Mouse (Mus musculus) embryo, embryonic 11 days (tissue): ENCODE data around the gene Acad9.
"Not testable (repeated sequence)": the region's sequence is repeated elsewhere in the genome, so short reads cannot be mapped to it uniquely, and the experiment has no call there.

Experiments
- DNase-seq: peaks from one replicate; pipeline ENCODE4 v3.0.0-alpha.2; 2015

The Acad9 gene

GRCm38 (mm10) chr3:36095371-36095770 lies 29.6 kb downstream of the Acad9 start:
- no peak for DNase-seq

DNA sequence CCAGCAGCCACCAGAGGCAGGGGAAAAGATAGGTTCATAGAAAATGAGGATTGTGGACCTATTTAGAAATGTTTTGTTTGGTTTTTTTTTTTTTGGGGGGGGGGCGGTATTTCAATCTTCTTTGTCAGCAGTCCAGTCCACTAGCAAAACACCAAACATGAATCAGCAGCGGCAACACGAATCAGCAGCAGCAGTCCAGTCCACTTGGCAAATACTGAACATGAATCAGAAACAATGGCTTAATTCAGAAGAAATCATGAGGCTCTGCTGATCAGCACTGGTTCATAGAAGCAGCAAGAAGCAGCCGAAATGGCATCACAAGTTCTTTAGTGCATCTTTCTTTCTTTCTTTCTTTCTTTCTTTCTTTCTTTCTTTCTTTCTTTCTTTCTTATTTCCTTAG lies 50.3 kb downstream of the Acad9 start:
- no peak for DNase-seq

GRCm38 (mm10) chr3:36119684-36120548 lies 54.1 kb downstream of the Acad9 start:
- no peak for DNase-seq

GRCm38 (mm10) chr3:36126176-36126575 lies 60.4 kb downstream of the Acad9 start:
- DNase-seq = not testable (repeated sequence)

GRCm38 (mm10) chr3:36136152-36136551 lies 70.4 kb downstream of the Acad9 start:
- DNase-seq = no peak

- peak; percentile 58 for DNase-seq
Measured at GRCm38 (mm10) chr3:36137560-36137959, 71.8 kb downstream of the Acad9 start.

- DNase-seq = no peak
Measured at GRCm38 (mm10) chr3:36138171-36138660, 72.4 kb downstream of the Acad9 start.

DNA sequence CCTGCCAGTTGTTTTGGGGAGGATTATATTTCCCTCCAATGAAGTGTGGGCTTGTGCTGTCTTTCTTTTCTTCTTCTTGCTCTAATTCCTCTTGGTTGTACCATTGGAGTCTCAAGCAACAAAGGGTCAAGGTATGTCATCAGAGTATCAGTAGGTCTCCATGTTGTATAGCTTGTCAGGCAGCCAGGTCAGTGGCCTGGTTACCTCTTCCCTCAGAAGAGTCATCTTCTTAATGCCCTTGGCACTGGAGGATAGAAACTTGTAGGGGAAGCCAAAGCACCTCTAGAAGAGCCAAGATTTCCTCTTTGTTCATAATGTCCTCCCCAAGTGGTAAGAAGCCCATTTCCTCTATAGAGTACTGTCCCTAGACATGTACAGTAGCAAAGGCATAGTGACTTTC lies 73.2 kb downstream of the Acad9 start:
- DNase-seq = no peak
